Mouse (Mus musculus) liver, embryonic 14.5 days (tissue): ENCODE results near the gene Zar1l.
A peak's percentile ranks its signal among the peaks of the same experiment; 100 is the strongest.

Source experiments
- CTCF ChIP-seq: IDR thresholded peaks from 2 replicates; pipeline ENCODE4 v1.5.1; 2016; ENCODE audit warnings: antibody characterized with exemption, low read depth, control low read depth
- EP300 ChIP-seq: IDR thresholded peaks from 2 replicates; pipeline ENCODE4 v1.6.1; 2016; ENCODE audit warnings: antibody characterized with exemption, low read depth

- peak; percentile 65 for TF ChIP-seq CTCF
- no peak for TF ChIP-seq EP300
These were observed 58.2 kb downstream of the Zar1l start for GRCm38 (mm10) chr5:150459801-150460200.
